Mouse (Mus musculus): ENCODE data around the gene Vmn1r1. TPM values are rescaled to one million over a fixed set of nuclear protein-coding genes. Genes with fewer than 3 reads are reported as not detected.

Gene Vmn1r1
- polyA plus RNA-seq (2012; rRNA removed) = not detected in 2 replicates

DNA sequence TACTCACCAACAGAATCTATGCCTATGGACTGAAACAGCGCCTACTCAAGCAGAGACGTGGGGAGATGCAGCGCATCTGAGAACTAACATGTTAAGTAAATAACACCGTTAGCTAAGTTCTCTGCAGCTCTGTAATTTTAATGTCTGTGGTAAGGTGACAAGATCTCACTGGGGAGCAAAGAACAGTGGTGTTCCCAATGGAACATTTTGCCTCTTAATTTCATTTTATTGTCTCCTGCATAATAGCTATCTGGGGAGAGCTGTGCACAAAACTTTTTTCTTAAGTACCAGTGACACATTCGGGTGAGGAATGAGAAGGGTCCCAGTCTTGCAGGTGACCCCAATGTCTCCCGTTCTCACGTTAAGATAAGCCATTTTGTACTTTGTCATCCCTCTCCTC is at the start of gene Vmn1r1:
Gene Vmn1r1 (minus strand): TSS at position 101 of the 400 bp plus-strand sequence.

DNA sequence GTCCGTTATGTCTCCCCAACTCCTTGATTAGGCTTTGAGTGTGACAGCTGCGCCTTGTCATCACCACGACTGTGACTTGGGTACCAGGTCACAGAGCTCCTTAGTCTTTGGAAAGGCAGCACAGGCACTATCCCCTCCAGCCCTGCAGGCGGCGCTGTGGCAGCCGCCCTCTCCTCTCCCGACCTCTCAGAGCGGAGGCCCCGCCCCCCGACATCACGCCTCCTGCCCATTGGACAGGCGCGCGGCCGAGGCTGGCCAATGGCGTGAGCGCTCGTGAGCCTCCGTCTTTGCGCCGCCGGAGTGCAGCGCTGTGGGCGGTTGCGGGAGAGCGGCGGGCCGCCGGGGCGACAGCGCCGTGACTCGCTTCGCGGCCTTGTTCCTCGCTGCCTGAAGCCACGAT is 39.8 kb downstream of the Vmn1r1 start, which contains the start of gene Srp9:
Gene Srp9 (plus strand): TSS at position 232 of the 400 bp plus-strand sequence.

Other genes with a start within 250 kb of the Vmn1r1 start
- 99.7 and 108 TPM in 2 replicates for gene Enah, start 144.5 kb downstream of the Vmn1r1 start, polyA plus RNA-seq (2012; rRNA removed)
- 100 and 101 TPM in 2 replicates for gene Srp9, start 39.7 kb downstream of the Vmn1r1 start, polyA plus RNA-seq (2012; rRNA removed)
- 32.4 and 41.3 TPM in 2 replicates for gene Degs1, start 118.3 kb upstream of the Vmn1r1 start, polyA plus RNA-seq (2012; rRNA removed)
- gene Fbxo28, start 177.1 kb upstream of the Vmn1r1 start, polyA plus RNA-seq (2012; rRNA removed) = 27.1 and 28.4 TPM in 2 replicates
- 25.5 and 26.2 TPM in 2 replicates for gene Trp53bp2, start 244.7 kb upstream of the Vmn1r1 start, polyA plus RNA-seq (2012; rRNA removed)